12 mouse cellular contexts compared by ENCODE assay signal in the genomic region with DNA sequence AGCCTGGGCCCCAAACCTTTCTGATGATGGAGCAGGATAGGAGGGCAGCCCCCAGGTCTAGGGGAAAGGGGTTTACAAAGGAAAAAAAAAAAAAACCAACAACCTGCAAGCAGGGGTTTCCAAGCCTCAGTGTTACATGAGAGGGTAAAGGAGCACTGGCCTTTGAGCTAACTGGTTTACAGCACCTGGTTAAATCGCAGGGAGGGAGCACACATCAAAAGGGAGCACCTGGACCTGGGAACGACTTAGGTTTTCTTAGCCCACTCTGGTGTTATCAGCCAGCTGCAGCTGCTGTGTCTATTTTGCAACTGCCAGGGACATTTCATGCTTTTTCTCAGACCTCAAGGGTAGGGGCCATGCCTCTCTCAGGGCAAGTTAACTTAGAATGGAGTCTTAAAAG. TPM values are rescaled to one million over a fixed set of nuclear protein-coding genes. Genes with fewer than 3 reads are reported as not detected.
A peak's percentile ranks its signal among the peaks of the same experiment; 100 is the strongest.
DNase-seq lines count a peak whose midpoint lies in the region; ATAC-seq lines count a peak whose summit lies in the region.
"Not testable (repeated sequence)": the region's sequence is repeated elsewhere in the genome, so short reads cannot be mapped to it uniquely, and the experiment has no call there.
"Had no signal": no experiment of that assay in that cellular context is flagged by ENCODE, and none has a peak within 500 bp of the region (broad histone marks: within the 10 kb centered on the region; RNA-seq: fewer than 3 reads in every experiment).

No protein-coding gene starts in this region.

- H3K27ac ChIP-seq in liver, embryonic 11.5 days (ENCODE audit: low read depth, low read length); liver, embryonic 13.5 days: not testable (repeated sequence)

- not testable (repeated sequence) for H3K36me3 ChIP-seq in liver, embryonic 11.5 days (ENCODE audit: control insufficient read depth, insufficient read depth, low read length); liver, embryonic 13.5 days

- 27% methylated on average over 2 of the region's 2 CpGs for WGBS in liver, embryonic 11.5 days
- WGBS in liver, embryonic 13.5 days (ENCODE audit: insufficient replicate concordance), result 7% methylated on average over 2 of the region's 2 CpGs

- not testable (repeated sequence) for H3K4me3 ChIP-seq in liver, embryonic 11.5 days (ENCODE audit: low read depth, low read length); liver, embryonic 13.5 days (replicated peaks)

- ATAC-seq in liver, embryonic 11.5 days (replicated peaks; ENCODE audit: low FRiP score), result peak; percentile 41; the same call in 1 of the 2 replicates
- ATAC-seq in liver, embryonic 13.5 days (ENCODE audit: low read depth), result not testable (repeated sequence)
- ATAC-seq in megakaryocyte progenitor cell, adult 5-6 weeks (replicated peaks; ENCODE audit: poor library complexity), result peak; percentile 70

- H3K4me1 ChIP-seq in liver, embryonic 11.5 days (replicated peaks; ENCODE audit: control insufficient read depth, insufficient read depth, low read length); liver, embryonic 13.5 days (replicated peaks): not testable (repeated sequence)

- H3K4me2 ChIP-seq in liver, embryonic 11.5 days; liver, embryonic 13.5 days: not testable (repeated sequence)

- H3K27me3 ChIP-seq in liver, embryonic 11.5 days (replicated peaks; ENCODE audit: control insufficient read depth, insufficient read depth, low read length); liver, embryonic 13.5 days: not testable (repeated sequence)

- not testable (repeated sequence) for H3K9me3 ChIP-seq in liver, embryonic 11.5 days (ENCODE audit: control insufficient read depth, low read length); liver, embryonic 13.5 days (replicated peaks)

- not testable (repeated sequence) for DNase-seq in liver, embryonic 11.5 days (ENCODE audit: low spot score)
- DNase-seq in liver, embryonic 13.5 days, result peak; percentile 11
- DNase-seq in thymus, adult 18-20 months, result peak; percentile 26 to 62
- peak; percentile 20 for DNase-seq in thymus, postnatal 0 days (ENCODE audit: low spot score)
- DNase-seq in thymus, postnatal 14 days, result peak; percentile 50
- DNase-seq in thymus, postnatal 36 days, result peak; percentile 30 to 63

- not testable (repeated sequence) for H3K9ac ChIP-seq in liver, embryonic 11.5 days (ENCODE audit: low read depth, low read length); liver, embryonic 13.5 days

RNA-seq across cellular contexts. Expression of a gene that starts 26.6 kb away (rescaled TPM):
- 0.07 and 0.09 TPM in 2 replicates for polyA plus RNA-seq in liver, embryonic 11.5 days (2014; fragmentation: Nextera tagmentation; extraction: Ambion mirVana)
- 0.02 TPM in 2 replicates for polyA plus RNA-seq in liver, embryonic 13.5 days (2015; fragmentation: Nextera tagmentation; extraction: Ambion mirVana)
- total RNA-seq in megakaryocyte progenitor cell, adult 5-6 weeks (2015), result 0.49 and 0.64 TPM in 2 replicates
- total RNA-seq in megakaryocyte progenitor cell, adult 5-6 weeks (2017), result 0.21 and 0.47 TPM in 2 replicates
- 0.06 and 0.16 TPM in 2 replicates for polyA plus RNA-seq in thymus, postnatal 0 days (2015; fragmentation: Nextera tagmentation; extraction: Ambion mirVana)
- total RNA-seq: adrenal gland, postnatal 14 days had no signal
- polyA plus RNA-seq: activated CD4-positive, CD25-positive, alpha-beta regulatory T cell, adult 4 months; embryonic facial prominence, embryonic 10.5 days; embryonic facial prominence, embryonic 12.5 days; G1E had no signal

RNA-seq across cellular contexts. Expression of a gene that starts 50.0 kb away (rescaled TPM):
- polyA plus RNA-seq in liver, embryonic 11.5 days (2014; fragmentation: Nextera tagmentation; extraction: Ambion mirVana), result 15.1 and 16.7 TPM in 2 replicates
- 8.4 and 9.6 TPM in 2 replicates for polyA plus RNA-seq in liver, embryonic 13.5 days (2015; fragmentation: Nextera tagmentation; extraction: Ambion mirVana)
- 15.4 and 15.8 TPM in 2 replicates for total RNA-seq in megakaryocyte progenitor cell, adult 5-6 weeks (2015)
- 12.3 and 13.6 TPM in 2 replicates for total RNA-seq in megakaryocyte progenitor cell, adult 5-6 weeks (2017)
- 14.3 and 15.9 TPM in 2 replicates for polyA plus RNA-seq in thymus, postnatal 0 days (2015; fragmentation: Nextera tagmentation; extraction: Ambion mirVana)
